Mouse (Mus musculus): ENCODE results near the gene Bhlhb9. TPM values are rescaled to one million over a fixed set of nuclear protein-coding genes. Genes with fewer than 3 reads are reported as not detected.

Bhlhb9 gene
- polyA plus RNA-seq, 1 experiment from 2014 or later: 41.4 TPM

GRCm38 (mm10) chrX:135936452-135936851 lies 139.1 kb downstream of the Bhlhb9 start:
- H3K4me3 ChIP-seq (ENCODE audit: low read depth, low read length): no peak overlapping the region
- DNase-seq (ENCODE audit: low spot score) (no peak), ATAC-seq (replicated peaks; ENCODE audit: low FRiP score, low TSS enrichment, low read depth) (no peak)
- WGBS: 56% methylated on average over 1 of the region's 1 CpGs
- no peaks in the 10 kb centered on the region for H3K9me3 ChIP-seq (ENCODE audit: control insufficient read depth, low read length)
- H3K9ac ChIP-seq (ENCODE audit: low read length): no peak overlapping the region
- no peaks in the 10 kb centered on the region for H3K36me3 ChIP-seq (ENCODE audit: control insufficient read depth, insufficient read depth, low read length)
- H3K27me3 ChIP-seq (replicated peaks; ENCODE audit: control insufficient read depth, insufficient read depth, low read length): no peaks in the 10 kb centered on the region
- no peak overlapping the region for H3K27ac ChIP-seq (ENCODE audit: low read depth)
- H3K4me2 ChIP-seq (ENCODE audit: low read length): no peak overlapping the region
- H3K4me1 ChIP-seq (replicated peaks; ENCODE audit: control insufficient read depth, insufficient read depth, low read length): no peaks in the 10 kb centered on the region

MicroRNAs within 50 kb of the gene (microRNA counts, 519-probe panel; counts per million panel counts)
- not detected for microRNA mmu-miR-1970

Small RNA genes lying within 50 kb of the gene (microRNA-seq; reads per million reads assigned to microRNA genes)
- not detected for gene Mir1970

Other genes starting within 250 kb of the Bhlhb9 start
- 0.39 and 0.52 TPM in 2 replicates for gene Nxf7, start 198.8 kb upstream of the Bhlhb9 start, polyA plus RNA-seq (2014; fragmentation: Nextera tagmentation; extraction: Ambion mirVana)
- gene Prame, start 169.9 kb upstream of the Bhlhb9 start, polyA plus RNA-seq (2014; fragmentation: Nextera tagmentation; extraction: Ambion mirVana): not detected in 2 replicates
- gene Tcp11x2, start 103.8 kb upstream of the Bhlhb9 start, polyA plus RNA-seq (2014; fragmentation: Nextera tagmentation; extraction: Ambion mirVana): not detected in 2 replicates
- gene Tmsb15a, start 72.3 kb upstream of the Bhlhb9 start, polyA plus RNA-seq (2014; fragmentation: Nextera tagmentation; extraction: Ambion mirVana): 0.55 TPM in 1 of 2 replicates, not detected in the other
- 8.3 TPM in 2 replicates for gene Armcx5, start 54.9 kb upstream of the Bhlhb9 start, polyA plus RNA-seq (2014; fragmentation: Nextera tagmentation; extraction: Ambion mirVana)
- 38.6 and 45.8 TPM in 2 replicates for gene Gprasp1, start 54.9 kb upstream of the Bhlhb9 start, polyA plus RNA-seq (2014; fragmentation: Nextera tagmentation; extraction: Ambion mirVana)
- 19.8 and 24.9 TPM in 2 replicates for gene Gprasp2, start 41.4 kb downstream of the Bhlhb9 start, polyA plus RNA-seq (2014; fragmentation: Nextera tagmentation; extraction: Ambion mirVana)
- 85.0 and 86.0 TPM in 2 replicates for gene Arxes2, start 196.2 kb downstream of the Bhlhb9 start, polyA plus RNA-seq (2014; fragmentation: Nextera tagmentation; extraction: Ambion mirVana)
- gene Arxes1, start 235.8 kb downstream of the Bhlhb9 start, polyA plus RNA-seq (2014; fragmentation: Nextera tagmentation; extraction: Ambion mirVana): 35.9 and 40.5 TPM in 2 replicates